Mouse (Mus musculus) myocyte (in vitro differentiated cells): ENCODE data around the gene Npw.
"Not testable (repeated sequence)": the region's sequence is repeated elsewhere in the genome, so short reads cannot be mapped to it uniquely, and the experiment has no call there.

Source experiments
- E2F4 ChIP-seq: IDR thresholded peaks from one replicate; pipeline ENCODE4 v1.6.1; 2011; ENCODE audit warnings: mild to moderate bottlenecking, control low read depth, moderate library complexity; ENCODE audit not compliant: insufficient read depth
- USF1 ChIP-seq: IDR thresholded peaks from one replicate; pipeline ENCODE4 v1.6.1; 2011; ENCODE audit warnings: low read depth, mild to moderate bottlenecking, control low read depth, moderate library complexity

DNA sequence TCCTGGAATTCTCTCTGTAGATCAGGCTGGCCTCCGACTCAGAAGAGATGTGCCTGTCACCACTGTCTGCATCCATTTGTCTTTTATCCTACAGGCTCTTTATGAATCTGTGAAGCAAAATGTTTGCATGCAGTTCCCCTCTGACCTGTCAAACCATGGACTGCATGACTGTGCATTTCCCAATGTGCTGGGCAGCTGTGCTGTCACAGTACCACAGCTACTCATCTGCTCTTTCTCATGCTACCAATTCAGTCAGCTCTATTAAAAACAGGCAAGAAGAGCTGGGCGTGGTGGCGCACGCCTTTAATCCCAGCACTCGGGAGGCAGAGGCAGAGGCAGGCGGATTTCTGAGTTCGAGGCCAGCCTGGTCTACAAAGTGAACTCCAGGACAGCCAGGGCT is 8.8 kb upstream of the Npw start:
- TF ChIP-seq USF1, E2F4: not testable (repeated sequence)
